8 mouse cellular contexts compared by ENCODE assay signal in the genomic region with DNA sequence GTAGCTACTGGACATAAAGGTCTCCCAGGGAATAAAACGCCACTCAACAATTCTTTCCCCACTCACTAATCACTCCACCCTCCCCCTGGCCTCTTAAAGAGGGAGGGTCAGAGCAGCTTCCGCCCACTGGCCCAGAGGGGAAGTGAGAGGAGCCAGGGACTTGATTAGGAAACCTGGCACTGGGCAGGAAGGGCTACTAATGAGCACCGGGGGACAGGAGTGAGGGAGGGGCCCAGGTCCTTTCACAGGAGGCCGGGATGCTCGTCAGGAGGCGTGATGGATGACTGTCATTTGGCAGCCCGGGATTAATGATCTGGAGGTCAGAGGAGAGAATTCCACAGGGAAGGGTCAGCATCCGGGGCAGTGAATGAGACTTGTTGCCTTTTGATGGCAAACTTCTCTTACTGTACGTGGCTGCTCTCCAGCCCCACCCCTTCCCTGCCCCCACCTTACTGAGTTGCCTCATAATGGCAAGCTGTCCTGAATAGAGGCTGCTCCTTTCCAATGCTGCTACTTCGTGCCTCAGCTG. TPM values are rescaled to one million over a fixed set of nuclear protein-coding genes. Genes with fewer than 3 reads are reported as not detected.
DNase-seq lines count a peak whose midpoint lies in the region; ATAC-seq and TF ChIP-seq lines count a peak whose summit lies in the region.

No protein-coding gene starts in this region.

- no peaks in the 10 kb centered on the region; the same call in 1 of the 2 replicates for H3K36me3 ChIP-seq in kidney, adult 2 months (ENCODE audit: control insufficient read depth, insufficient read depth, low read length)
- peaks cover 55% of the 10 kb centered on the region for H3K36me3 ChIP-seq in forebrain, embryonic 13.5 days (ENCODE audit: poor library complexity, severe bottlenecking)
- H3K36me3 ChIP-seq in intestine, embryonic 16.5 days (ENCODE audit: control insufficient read depth, insufficient read depth, low read length), result no peaks in the 10 kb centered on the region

- no peaks in the 10 kb centered on the region for H3K9me3 ChIP-seq in forebrain, embryonic 13.5 days (replicated peaks)
- no peaks in the 10 kb centered on the region for H3K9me3 ChIP-seq in intestine, embryonic 16.5 days (ENCODE audit: control insufficient read depth, low read length)

- ATAC-seq in forebrain, embryonic 13.5 days, result peak; percentile 62; the same call in 1 of the 2 replicates
- ATAC-seq in intestine, embryonic 16.5 days, result peak; percentile 34; the same call in 1 of the 2 replicates
- ATAC-seq in megakaryocyte progenitor cell, adult 5-6 weeks (replicated peaks; ENCODE audit: poor library complexity), result peak; percentile 60
- no peak for ATAC-seq in erythroid progenitor cell, adult 5-6 weeks (replicated peaks; ENCODE audit: low FRiP score, poor library complexity, severe bottlenecking)

- H3K27me3 ChIP-seq in kidney, adult 2 months (replicated peaks; ENCODE audit: control insufficient read depth, insufficient read depth, low read length), result no peaks in the 10 kb centered on the region
- H3K27me3 ChIP-seq in forebrain, embryonic 13.5 days, result no peaks in the 10 kb centered on the region
- no peaks in the 10 kb centered on the region for H3K27me3 ChIP-seq in intestine, embryonic 16.5 days (replicated peaks; ENCODE audit: control insufficient read depth, insufficient read depth, low read length)

- 29% methylated on average over 10 of the region's 10 CpGs for WGBS in kidney, adult 2 months
- WGBS in forebrain, embryonic 13.5 days, result 2% methylated on average over 10 of the region's 10 CpGs
- whole genome bisulfite sequencing in intestine, embryonic 16.5 days, result 26% methylated on average over 10 of the region's 10 CpGs

- H3K4me1 ChIP-seq in kidney, adult 2 months (ENCODE audit: control insufficient read depth, insufficient read depth, low read length), result no peaks in the 10 kb centered on the region
- peaks cover 30% of the 10 kb centered on the region for H3K4me1 ChIP-seq in forebrain, embryonic 13.5 days
- H3K4me1 ChIP-seq in intestine, embryonic 16.5 days (ENCODE audit: control insufficient read depth, insufficient read depth, low read length), result peaks cover 10% of the 10 kb centered on the region; the same call in 1 of the 2 replicates

- TF ChIP-seq CTCF in kidney, adult 2 months (conservative IDR thresholded peaks at IDR 0.05; ENCODE audit: insufficient read depth, insufficient read length, low read depth, low read length), result no peak

- no peak overlapping the region for H3K27ac ChIP-seq in kidney, adult 2 months (ENCODE audit: insufficient read depth, low read depth, low read length)
- 0 out of 2 replicates have a peak overlapping the region, but pooled peaks have one; percentile 8 for H3K27ac ChIP-seq in forebrain, embryonic 13.5 days
- H3K27ac ChIP-seq in intestine, embryonic 16.5 days (ENCODE audit: low read length), result no peak overlapping the region

- H3K9ac ChIP-seq in forebrain, embryonic 13.5 days, result 0 out of 2 replicates have a peak overlapping the region, but pooled peaks have one; percentile 23
- no peak overlapping the region for H3K9ac ChIP-seq in intestine, embryonic 16.5 days (ENCODE audit: low read depth, low read length)

- no peak for TF ChIP-seq POLR2A in kidney, adult 2 months (IDR thresholded peaks at IDR 0.05; ENCODE audit: low read depth, low read length)

- H3K4me3 ChIP-seq in kidney, adult 2 months (ENCODE audit: insufficient read depth, low read depth, low read length), result no peak overlapping the region
- no peak overlapping the region for H3K4me3 ChIP-seq in forebrain, embryonic 13.5 days
- H3K4me3 ChIP-seq in intestine, embryonic 16.5 days (ENCODE audit: low read length), result no peak overlapping the region

- DNase-seq in kidney, adult 2 months, result peak; percentile 20
- no peak for DNase-seq in kidney, adult 18-20 months
- DNase-seq in ovary, postnatal 14 days (ENCODE audit: low spot score), result no peak
- DNase-seq in right cerebral cortex, postnatal 4 days, result no peak

- H3K4me2 ChIP-seq in forebrain, embryonic 13.5 days, result no peak overlapping the region; the same call in 1 of the 2 replicates
- H3K4me2 ChIP-seq in intestine, embryonic 16.5 days (ENCODE audit: low read depth, low read length), result no peak overlapping the region

RNA-seq across cellular contexts. Expression of gene Clk3, which starts 33.1 kb away (rescaled TPM):
- polyA plus RNA-seq in kidney, adult 2 months (2012; rRNA removed), result 71.1 and 81.0 TPM in 2 replicates
- 90.5 and 91.0 TPM in 2 replicates for polyA plus RNA-seq in forebrain, embryonic 13.5 days (2015; fragmentation: Nextera tagmentation; extraction: Ambion mirVana)
- 55.6 and 63.1 TPM in 2 replicates for polyA plus RNA-seq in intestine, embryonic 16.5 days (2015; fragmentation: Nextera tagmentation; extraction: Ambion mirVana)
- 32.6 and 43.0 TPM in 2 replicates for total RNA-seq in megakaryocyte progenitor cell, adult 5-6 weeks (2015)
- total RNA-seq in megakaryocyte progenitor cell, adult 5-6 weeks (2017), result 36.4 and 40.8 TPM in 2 replicates
- 237 and 278 TPM in 2 replicates for total RNA-seq in erythroid progenitor cell, adult 5-6 weeks (2015; ENCODE audit: low replicate concordance)
- 247 and 348 TPM in 2 replicates for total RNA-seq in erythroid progenitor cell, adult 5-6 weeks (2017; ENCODE audit: low replicate concordance)

RNA-seq across cellular contexts. Expression of gene Arid3b, which starts 37.8 kb away (rescaled TPM):
- polyA plus RNA-seq in kidney, adult 2 months (2012; rRNA removed), result 4.6 and 5.0 TPM in 2 replicates
- 12.3 and 12.8 TPM in 2 replicates for polyA plus RNA-seq in forebrain, embryonic 13.5 days (2015; fragmentation: Nextera tagmentation; extraction: Ambion mirVana)
- 7.5 and 8.7 TPM in 2 replicates for polyA plus RNA-seq in intestine, embryonic 16.5 days (2015; fragmentation: Nextera tagmentation; extraction: Ambion mirVana)
- total RNA-seq in megakaryocyte progenitor cell, adult 5-6 weeks (2015), result 2.4 and 3.8 TPM in 2 replicates
- total RNA-seq in megakaryocyte progenitor cell, adult 5-6 weeks (2017), result 0.87 and 0.98 TPM in 2 replicates
- 7.1 and 8.3 TPM in 2 replicates for total RNA-seq in erythroid progenitor cell, adult 5-6 weeks (2015; ENCODE audit: low replicate concordance)
- 0.83 and 1.8 TPM in 2 replicates for total RNA-seq in erythroid progenitor cell, adult 5-6 weeks (2017; ENCODE audit: low replicate concordance)
